Mouse (Mus musculus): ENCODE measurements around the gene Sesn2. TPM values are rescaled to one million over a fixed set of nuclear protein-coding genes. Genes with fewer than 3 reads are reported as not detected.
"Not testable (repeated sequence)": the region's sequence is repeated elsewhere in the genome, so short reads cannot be mapped to it uniquely, and the experiment has no call there.

Sesn2 gene
- polyA plus RNA-seq, 1 experiment from 2014 or later = 4.4 TPM

- Histone ChIP-seq H3K9me3 (ENCODE audit: control insufficient read depth, low read length) (no peaks in the 10 kb centered on the region), H3K4me1 (ENCODE audit: control insufficient read depth in 2 of 2, insufficient read depth in 2 of 2, low read length in 2 of 2) (peaks cover 0 to 11% of the 10 kb centered on the region in 2 experiments; a peak in 3 of 4 replicates), H3K27ac (replicated peaks in 1 of 2; ENCODE audit: control insufficient read depth in 1 of 2, insufficient read depth in 1 of 2, low read depth in 2 of 2, low read length in 2 of 2) (no peak overlapping the region), H3K36me3 (ENCODE audit: control insufficient read depth, insufficient read depth, low read length) (peaks cover 12% of the 10 kb centered on the region), H3K4me2 (ENCODE audit: low read length) (no peak overlapping the region), H3K4me3 (ENCODE audit: control insufficient read depth in 1 of 2, insufficient read depth in 1 of 2, low read depth in 1 of 2, low read length in 2 of 2) (no peak overlapping the region), H3K27me3 (ENCODE audit: control insufficient read depth, insufficient read depth, low read length) (no peaks in the 10 kb centered on the region), H3K9ac (ENCODE audit: low read length) (no peak overlapping the region)
- ATAC-seq (ENCODE audit: insufficient number of reproducible peaks, insufficient read depth, low FRiP score, low read depth) = no peak
- WGBS = 68% methylated on average over 6 of the region's 6 CpGs
These were observed 21.3 kb downstream of the Sesn2 start for GRCm38 (mm10) chr4:132488976-132489375.

DNA sequence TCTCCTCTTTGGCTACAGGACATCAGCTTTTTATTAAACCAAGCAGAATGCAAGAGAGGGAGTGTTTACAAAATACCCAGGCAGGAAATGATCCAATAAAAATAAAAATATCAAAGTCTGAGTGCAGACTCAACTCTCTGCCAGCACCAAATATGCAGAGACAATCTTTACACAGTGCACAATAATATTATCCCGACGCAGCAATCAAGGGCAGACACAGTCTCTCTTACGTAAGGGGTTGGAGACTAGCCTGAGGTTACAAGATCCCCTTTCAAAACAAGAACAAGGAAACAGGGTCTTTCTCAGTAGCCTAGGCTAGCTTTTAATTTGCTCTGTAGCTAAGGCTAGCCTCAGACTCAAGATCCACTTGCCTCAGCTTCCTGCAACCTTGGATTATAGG is 21.8 kb downstream of the Sesn2 start:
- Histone ChIP-seq H3K27me3 (ENCODE audit: control insufficient read depth, insufficient read depth, low read length) (no peaks in the 10 kb centered on the region), H3K4me2 (ENCODE audit: low read length) (no peak overlapping the region), H3K4me1 (ENCODE audit: control insufficient read depth in 2 of 2, insufficient read depth in 2 of 2, low read length in 2 of 2) (peaks cover 0 to 11% of the 10 kb centered on the region in 2 experiments; a peak in 3 of 4 replicates), H3K4me3 (ENCODE audit: control insufficient read depth in 1 of 2, insufficient read depth in 1 of 2, low read depth in 1 of 2, low read length in 2 of 2) (no peak overlapping the region), H3K9me3 (ENCODE audit: control insufficient read depth, low read length) (no peaks in the 10 kb centered on the region), H3K9ac (ENCODE audit: low read length) (no peak overlapping the region), H3K36me3 (ENCODE audit: control insufficient read depth, insufficient read depth, low read length) (peaks cover 10% of the 10 kb centered on the region), H3K27ac (replicated peaks in 1 of 2; ENCODE audit: control insufficient read depth in 1 of 2, insufficient read depth in 1 of 2, low read depth in 2 of 2, low read length in 2 of 2) (no peak overlapping the region)
- WGBS = 76% methylated on average over 3 of the region's 3 CpGs
- no peak for ATAC-seq (ENCODE audit: insufficient number of reproducible peaks, insufficient read depth, low FRiP score, low read depth)

- H3K9me3 ChIP-seq (ENCODE audit: control insufficient read depth, low read length) = no peaks in the 10 kb centered on the region
- no peaks in the 10 kb centered on the region; a peak in 1 of 4 replicates for H3K4me1 ChIP-seq (ENCODE audit: control insufficient read depth in 2 of 2, insufficient read depth in 2 of 2, low read length in 2 of 2)
- H3K27me3 ChIP-seq (ENCODE audit: control insufficient read depth, insufficient read depth, low read length) = no peaks in the 10 kb centered on the region
- no peak overlapping the region for H3K9ac ChIP-seq (ENCODE audit: low read length)
- WGBS = 67% methylated on average over 5 of the region's 5 CpGs
- ATAC-seq (ENCODE audit: insufficient number of reproducible peaks, insufficient read depth, low FRiP score, low read depth) = no peak
- H3K27ac ChIP-seq (replicated peaks in 1 of 2; ENCODE audit: control insufficient read depth in 1 of 2, insufficient read depth in 1 of 2, low read depth in 2 of 2, low read length in 2 of 2) = no peak overlapping the region
- H3K4me2 ChIP-seq (ENCODE audit: low read length) = no peak overlapping the region
- no peak overlapping the region for H3K4me3 ChIP-seq (ENCODE audit: control insufficient read depth in 1 of 2, insufficient read depth in 1 of 2, low read depth in 1 of 2, low read length in 2 of 2)
- no peaks in the 10 kb centered on the region for H3K36me3 ChIP-seq (ENCODE audit: control insufficient read depth, insufficient read depth, low read length)
These were observed 25.5 kb downstream of the Sesn2 start for GRCm38 (mm10) chr4:132484820-132485219.

DNA sequence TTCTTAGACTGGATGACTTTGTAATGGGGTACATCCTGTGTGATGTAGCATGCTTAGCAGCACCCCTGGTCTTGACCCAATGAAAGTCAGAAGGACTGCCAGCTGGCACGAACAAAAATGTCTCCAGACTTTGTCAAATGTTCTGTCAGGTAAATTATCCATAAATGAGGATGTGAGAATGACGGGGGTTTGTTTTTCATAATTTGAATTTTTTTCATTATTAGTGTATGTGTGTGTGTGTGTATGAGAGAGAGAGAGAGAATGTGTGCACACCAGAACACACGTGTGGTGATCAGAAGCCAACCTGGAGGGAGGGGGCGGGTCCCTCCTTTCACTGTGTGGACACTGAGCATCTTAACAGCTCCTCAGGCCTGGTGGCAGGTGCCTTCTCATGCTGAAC is 26.1 kb downstream of the Sesn2 start:
- Histone ChIP-seq H3K4me3 (ENCODE audit: control insufficient read depth in 1 of 2, insufficient read depth in 1 of 2, low read depth in 1 of 2, low read length in 2 of 2) (no peak overlapping the region), H3K27ac (replicated peaks in 1 of 2; ENCODE audit: control insufficient read depth in 1 of 2, insufficient read depth in 1 of 2, low read depth in 2 of 2, low read length in 2 of 2) (no peak overlapping the region), H3K27me3 (ENCODE audit: control insufficient read depth, insufficient read depth, low read length) (no peaks in the 10 kb centered on the region), H3K4me1 (ENCODE audit: control insufficient read depth in 2 of 2, insufficient read depth in 2 of 2, low read length in 2 of 2) (no peaks in the 10 kb centered on the region), H3K9ac (ENCODE audit: low read length) (no peak overlapping the region), H3K36me3 (ENCODE audit: control insufficient read depth, insufficient read depth, low read length) (no peaks in the 10 kb centered on the region), H3K9me3 (ENCODE audit: control insufficient read depth, low read length) (no peaks in the 10 kb centered on the region), H3K4me2 (ENCODE audit: low read length) (no peak overlapping the region)
- no peak for ATAC-seq (ENCODE audit: insufficient number of reproducible peaks, insufficient read depth, low FRiP score, low read depth)
- WGBS = 78% methylated on average over 4 of the region's 4 CpGs

DNA sequence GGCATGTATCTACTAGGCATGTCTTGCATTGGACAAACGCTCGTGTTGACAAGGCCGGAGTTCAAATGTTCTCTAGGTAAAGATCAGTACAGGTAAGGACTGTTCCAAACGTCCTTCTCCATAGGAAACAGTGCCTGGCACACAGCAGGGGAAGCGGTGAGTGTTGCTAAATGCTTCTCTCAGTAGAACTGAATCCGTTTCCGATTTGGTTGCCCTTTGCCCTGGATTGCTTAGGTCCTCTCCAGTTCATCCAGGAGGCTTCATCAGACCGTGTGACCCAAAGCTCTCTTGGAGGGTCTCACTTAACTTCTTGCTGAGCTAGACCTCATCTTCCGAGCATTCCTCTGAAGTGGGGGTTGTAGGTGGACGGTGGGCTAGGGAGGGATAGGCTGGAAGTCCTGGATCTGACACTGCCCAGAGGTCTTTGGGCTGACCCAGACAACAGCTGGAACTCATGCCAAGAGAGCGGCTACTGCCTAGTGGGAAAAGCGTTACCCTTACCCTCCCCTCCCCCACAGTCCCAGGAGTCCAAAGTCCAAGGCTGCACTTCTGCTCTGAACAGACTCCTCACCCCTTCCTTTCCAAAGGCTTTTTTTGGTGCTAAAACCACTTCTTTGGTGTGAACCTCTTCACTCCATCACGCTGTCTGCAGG is 27.2 kb downstream of the Sesn2 start:
- H3K4me1 ChIP-seq (ENCODE audit: control insufficient read depth in 2 of 2, insufficient read depth in 2 of 2, low read length in 2 of 2) = no peaks in the 10 kb centered on the region
- no peaks in the 10 kb centered on the region for H3K9me3 ChIP-seq (ENCODE audit: control insufficient read depth, low read length)
- H3K4me3 ChIP-seq (ENCODE audit: control insufficient read depth in 1 of 2, insufficient read depth in 1 of 2, low read depth in 1 of 2, low read length in 2 of 2) = no peak overlapping the region
- no peak overlapping the region for H3K27ac ChIP-seq (replicated peaks in 1 of 2; ENCODE audit: control insufficient read depth in 1 of 2, insufficient read depth in 1 of 2, low read depth in 2 of 2, low read length in 2 of 2)
- no peak overlapping the region for H3K9ac ChIP-seq (ENCODE audit: low read length)
- WGBS = 70% methylated on average over 13 of the region's 13 CpGs
- ATAC-seq (ENCODE audit: insufficient number of reproducible peaks, insufficient read depth, low FRiP score, low read depth) = no peak
- no peak overlapping the region for H3K4me2 ChIP-seq (ENCODE audit: low read length)
- no peaks in the 10 kb centered on the region for H3K27me3 ChIP-seq (ENCODE audit: control insufficient read depth, insufficient read depth, low read length)
- H3K36me3 ChIP-seq (ENCODE audit: control insufficient read depth, insufficient read depth, low read length) = no peaks in the 10 kb centered on the region

GRCm38 (mm10) chr4:132482104-132482503 is 28.2 kb downstream of the Sesn2 start:
- not testable (repeated sequence) for H3K4me1 ChIP-seq (ENCODE audit: control insufficient read depth in 2 of 2, insufficient read depth in 2 of 2, low read length in 2 of 2); H3K4me3 ChIP-seq (ENCODE audit: control insufficient read depth in 1 of 2, insufficient read depth in 1 of 2, low read depth in 1 of 2, low read length in 2 of 2); H3K9me3 ChIP-seq (ENCODE audit: control insufficient read depth, low read length); H3K27me3 ChIP-seq (ENCODE audit: control insufficient read depth, insufficient read depth, low read length); H3K4me2 ChIP-seq (ENCODE audit: low read length); ATAC-seq (ENCODE audit: insufficient number of reproducible peaks, insufficient read depth, low FRiP score, low read depth); H3K9ac ChIP-seq (ENCODE audit: low read length); H3K27ac ChIP-seq (replicated peaks in 1 of 2; ENCODE audit: control insufficient read depth in 1 of 2, insufficient read depth in 1 of 2, low read depth in 2 of 2, low read length in 2 of 2); H3K36me3 ChIP-seq (ENCODE audit: control insufficient read depth, insufficient read depth, low read length)
- 59% methylated on average over 3 of the region's 3 CpGs for WGBS

DNA sequence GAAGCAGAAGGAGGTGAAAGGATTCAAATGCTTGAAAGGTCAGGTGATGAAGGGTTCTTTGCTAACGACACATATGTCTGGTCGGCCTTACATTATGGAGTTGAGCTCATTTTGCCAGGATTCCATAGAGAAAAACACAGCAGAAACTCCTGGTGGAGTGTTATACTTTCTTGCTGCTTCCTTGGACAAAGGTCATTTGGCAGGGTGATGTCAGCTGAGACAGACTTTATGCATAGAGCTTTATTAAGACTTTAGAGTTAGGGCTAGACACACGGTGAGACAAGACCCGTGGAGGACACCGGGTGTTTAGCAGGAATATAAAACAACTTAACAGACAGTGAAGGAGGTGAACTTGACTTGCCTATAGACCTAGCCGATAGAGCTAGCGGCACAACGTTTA is 32.5 kb downstream of the Sesn2 start:
- WGBS = 89% methylated on average over 8 of the region's 8 CpGs
- H3K9me3 ChIP-seq (ENCODE audit: control insufficient read depth, low read length) = no peaks in the 10 kb centered on the region
- no peaks in the 10 kb centered on the region for H3K36me3 ChIP-seq (ENCODE audit: control insufficient read depth, insufficient read depth, low read length)
- no peaks in the 10 kb centered on the region for H3K4me1 ChIP-seq (ENCODE audit: control insufficient read depth in 2 of 2, insufficient read depth in 2 of 2, low read length in 2 of 2)
- H3K9ac ChIP-seq (ENCODE audit: low read length) = no peak overlapping the region
- no peak overlapping the region for H3K4me2 ChIP-seq (ENCODE audit: low read length)
- no peak overlapping the region for H3K27ac ChIP-seq (replicated peaks in 1 of 2; ENCODE audit: control insufficient read depth in 1 of 2, insufficient read depth in 1 of 2, low read depth in 2 of 2, low read length in 2 of 2)
- no peak overlapping the region for H3K4me3 ChIP-seq (ENCODE audit: control insufficient read depth in 1 of 2, insufficient read depth in 1 of 2, low read depth in 1 of 2, low read length in 2 of 2)
- no peak for ATAC-seq (ENCODE audit: insufficient number of reproducible peaks, insufficient read depth, low FRiP score, low read depth)
- no peaks in the 10 kb centered on the region for H3K27me3 ChIP-seq (ENCODE audit: control insufficient read depth, insufficient read depth, low read length)
